Mouse (Mus musculus) MEL (cell line): ENCODE results near the gene Gopc.

Experiments
- GABPA ChIP-seq: IDR thresholded peaks from 2 replicates; pipeline ENCODE4 v1.6.1; 2012; ENCODE audit warnings: low read depth, mild to moderate bottlenecking, inconsistent platforms, low read length, improper control_type of control experiment, moderate library complexity
- MYC ChIP-seq: IDR thresholded peaks from 2 replicates; pipeline ENCODE4 v1.6.1; 2011; ENCODE audit warnings: low read depth, mild to moderate bottlenecking, low read length, improper control_type of control experiment, moderate library complexity
- POLR2A ChIP-seq, 2 experiments: IDR thresholded peaks; 2 replicates each; pipeline ENCODE4 v1.6.1; 2011 to 2012; ENCODE audit warnings: low read length in 2 of 2, mild to moderate bottlenecking in 2 of 2, control low read depth in 1 of 2, improper control_type of control experiment in 1 of 2, low read depth in 1 of 2, moderate library complexity in 1 of 2; ENCODE audit not compliant: control insufficient read depth in 1 of 2, insufficient read depth in 1 of 2, poor library complexity in 1 of 2
- ZC3H11A ChIP-seq: IDR thresholded peaks from 2 replicates; pipeline ENCODE4 v1.6.1; 2012; ENCODE audit warnings: low read depth, mild to moderate bottlenecking, inconsistent platforms, low read length, improper control_type of control experiment

- TF ChIP-seq POLR2A (IDR thresholded peaks at IDR 0.05; ENCODE audit: control insufficient read depth in 1 of 2, insufficient read depth in 1 of 2, low read depth in 1 of 2, low read length in 2 of 2, poor library complexity in 1 of 2) (no peak), ZC3H11A (no peak), GABPA (no peak), MYC (no peak)
Observed at GRCm38 (mm10) chr10:52415020-52415419, 33.1 kb upstream of the Gopc start.
